Mouse (Mus musculus): Measurements from ENCODE around the gene Pitpnm2.

DNA sequence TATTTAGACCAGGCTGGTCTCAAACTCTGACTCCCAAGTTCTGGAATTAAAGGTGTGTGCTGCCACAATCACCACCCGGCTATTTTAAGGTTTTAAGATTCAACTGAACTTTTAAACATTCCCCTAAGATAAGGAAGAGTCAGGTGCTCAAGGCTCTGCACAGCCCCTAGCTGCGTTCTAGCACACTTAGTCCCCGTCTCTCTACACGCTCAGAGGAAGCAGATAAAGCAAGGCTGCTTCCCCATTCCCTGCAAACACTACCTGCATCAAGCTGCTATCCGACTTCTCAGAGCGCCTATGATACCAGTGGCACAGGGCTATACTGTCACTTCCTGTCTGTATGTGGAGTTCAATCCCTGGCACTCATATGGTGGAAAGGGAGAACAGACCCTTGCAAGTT is 18.1 kb upstream of the Pitpnm2 start:
- TF ChIP-seq CTCF (IDR thresholded peaks at IDR 0.05; ENCODE audit: control insufficient read depth, insufficient read depth, insufficient read length), result no peak
- no peak for TF ChIP-seq MYOG (IDR thresholded peaks at IDR 0.05; ENCODE audit: control insufficient read depth, extremely low read depth, insufficient read length)
- TF ChIP-seq CEBPB (IDR thresholded peaks at IDR 0.05; ENCODE audit: low read depth), result no peak
- TF ChIP-seq MYOD1 (IDR thresholded peaks at IDR 0.05; ENCODE audit: control insufficient read depth, insufficient read length, low read depth), result no peak
- TF ChIP-seq MAX (IDR thresholded peaks at IDR 0.05), result no peak
- no peak for TF ChIP-seq FOSL1 (IDR thresholded peaks at IDR 0.05; ENCODE audit: insufficient read depth, low read length, poor library complexity, severe bottlenecking)
- no peak for TF ChIP-seq USF1 (IDR thresholded peaks at IDR 0.05; ENCODE audit: low read depth)
